Mouse (Mus musculus) testis, postnatal 14 days (tissue): ENCODE results near the gene Hist1h2bg.

ENCODE experiments used
- DNase-seq: peaks from one replicate; pipeline ENCODE4 v3.0.0; 2021; ENCODE audit warnings: low spot score

Hist1h2bg gene

GRCm38 (mm10) chr13:23620733-23621531 is 49.7 kb downstream of the Hist1h2bg start, which contains the start of gene Hist1h2be:
Gene Hist1h2be, minus strand, starts transcription at chr13:23621124.
- peak; percentile 47 for DNase-seq
